Mouse (Mus musculus): ENCODE data around the gene H2afx. TPM values are rescaled to one million over a fixed set of nuclear protein-coding genes. Genes with fewer than 3 reads are reported as not detected.

H2afx gene
- 391 and 419 TPM in 2 replicates for polyA plus RNA-seq (2014; fragmentation: Nextera tagmentation; extraction: Ambion mirVana)

DNA sequence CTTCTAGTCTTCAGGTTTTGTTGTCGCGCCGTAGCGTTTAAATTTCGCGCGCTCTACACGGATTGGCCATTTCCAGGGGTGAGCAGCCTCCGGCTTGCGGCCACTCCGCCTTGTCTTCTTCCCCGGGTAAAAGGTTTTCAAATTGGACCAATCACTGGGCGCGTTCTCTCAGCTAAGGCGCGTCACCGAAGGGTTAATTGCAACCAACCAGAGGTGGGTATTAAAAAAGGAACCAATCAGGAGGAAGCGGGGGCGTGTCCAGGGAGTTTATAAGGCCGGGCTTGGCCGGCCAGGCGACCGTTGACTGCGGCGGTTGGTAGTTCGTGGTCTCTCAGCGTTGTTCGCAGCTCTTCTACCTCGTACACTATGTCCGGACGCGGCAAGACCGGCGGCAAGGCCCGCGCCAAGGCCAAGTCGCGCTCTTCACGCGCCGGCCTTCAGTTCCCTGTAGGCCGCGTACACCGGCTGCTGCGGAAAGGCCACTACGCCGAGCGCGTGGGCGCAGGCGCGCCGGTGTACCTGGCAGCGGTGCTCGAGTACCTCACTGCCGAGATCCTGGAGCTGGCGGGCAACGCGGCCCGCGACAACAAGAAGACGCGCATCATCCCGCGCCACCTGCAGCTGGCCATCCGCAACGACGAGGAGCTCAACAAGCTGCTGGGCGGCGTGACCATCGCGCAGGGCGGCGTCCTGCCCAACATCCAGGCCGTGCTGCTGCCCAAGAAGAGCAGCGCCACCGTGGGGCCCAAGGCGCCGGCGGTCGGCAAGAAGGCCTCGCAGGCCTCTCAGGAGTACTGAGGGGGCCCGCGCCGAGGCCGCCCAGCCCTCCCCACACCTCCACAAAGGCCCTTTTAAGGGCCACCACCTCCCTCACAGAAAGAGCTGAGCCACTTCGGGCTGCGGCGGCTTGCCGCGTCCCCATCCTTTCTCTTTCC, at the start of gene H2afx:
Gene H2afx (plus strand): TSS at position 299 of the 935 bp plus-strand sequence.
- TF ChIP-seq CTCF (IDR thresholded peaks at IDR 0.05; ENCODE audit: low read depth): peak; percentile 47
- Histone ChIP-seq H3K4me1 (ENCODE audit: insufficient read depth) (no peaks in the 10 kb centered on the region), H3K9me3 (ENCODE audit: low read depth, low read length) (no peaks in the 10 kb centered on the region), H3K27me3 (ENCODE audit: insufficient read depth, low read length) (no peaks in the 10 kb centered on the region), H3K36me3 (ENCODE audit: insufficient read depth) (peaks cover 62% of the 10 kb centered on the region), H3K4me2 (peak within 1 kb of the TSS; percentile 59), H3K9ac (peak within 1 kb of the TSS; percentile 99), H3K4me3 (ENCODE audit: low read depth, low read length) (peak within 1 kb of the TSS; percentile 99), H3K27ac (ENCODE audit: low read depth) (peak within 1 kb of the TSS; percentile 98)
- WGBS: under 1% methylated on average over 91 of the region's 91 CpGs
- DNase-seq (peak; percentile 100), ATAC-seq (ENCODE audit: insufficient read depth) (peak; percentile 95)

DNA sequence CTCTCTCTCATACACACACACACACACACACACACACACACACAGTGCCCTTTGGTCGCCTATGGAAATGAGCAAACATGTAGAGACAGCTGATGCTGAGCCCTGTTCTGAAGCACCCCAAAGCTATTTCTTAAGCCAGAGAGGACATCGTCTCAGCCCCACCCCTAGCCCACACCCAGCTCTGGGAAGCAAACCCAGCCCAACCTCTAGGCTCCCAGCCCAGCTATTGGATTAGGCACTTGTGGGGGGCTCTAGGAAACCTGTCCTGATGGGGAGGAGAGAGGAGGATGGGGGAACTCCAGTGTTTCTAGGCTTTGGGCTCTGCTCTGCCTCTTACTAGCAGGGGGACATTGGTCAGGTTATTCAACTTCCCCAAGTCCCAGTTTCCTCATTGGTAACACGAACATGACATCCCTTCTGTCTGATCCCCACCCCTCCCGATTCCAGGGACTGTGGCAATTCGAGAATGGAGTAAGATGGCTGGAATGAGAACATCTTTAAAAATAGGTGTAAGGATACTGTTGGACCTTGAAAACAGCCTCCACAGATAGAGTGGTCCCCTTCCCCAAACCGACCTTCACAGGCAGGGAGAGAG, 48.1 kb upstream of the H2afx start:
- no peak overlapping the region for H3K27ac ChIP-seq (ENCODE audit: low read depth)
- ATAC-seq (ENCODE audit: insufficient read depth) (no peak), DNase-seq (no peak)
- H3K9me3 ChIP-seq (ENCODE audit: low read depth, low read length): no peaks in the 10 kb centered on the region
- H3K4me2 ChIP-seq: peak overlapping the region; percentile 97
- H3K36me3 ChIP-seq (ENCODE audit: insufficient read depth): no peaks in the 10 kb centered on the region
- TF ChIP-seq CTCF (IDR thresholded peaks at IDR 0.05; ENCODE audit: low read depth): no peak
- peaks cover 4% of the 10 kb centered on the region; the same call in 1 of the 2 replicates for H3K4me1 ChIP-seq (ENCODE audit: insufficient read depth)
- H3K27me3 ChIP-seq (ENCODE audit: insufficient read depth, low read length): peaks cover 27% of the 10 kb centered on the region
- 14% methylated on average over 6 of the region's 6 CpGs for WGBS
- H3K9ac ChIP-seq: no peak overlapping the region
- peak overlapping the region; percentile 11; the same call in 1 of the 2 replicates for H3K4me3 ChIP-seq (ENCODE audit: low read depth, low read length)

DNA sequence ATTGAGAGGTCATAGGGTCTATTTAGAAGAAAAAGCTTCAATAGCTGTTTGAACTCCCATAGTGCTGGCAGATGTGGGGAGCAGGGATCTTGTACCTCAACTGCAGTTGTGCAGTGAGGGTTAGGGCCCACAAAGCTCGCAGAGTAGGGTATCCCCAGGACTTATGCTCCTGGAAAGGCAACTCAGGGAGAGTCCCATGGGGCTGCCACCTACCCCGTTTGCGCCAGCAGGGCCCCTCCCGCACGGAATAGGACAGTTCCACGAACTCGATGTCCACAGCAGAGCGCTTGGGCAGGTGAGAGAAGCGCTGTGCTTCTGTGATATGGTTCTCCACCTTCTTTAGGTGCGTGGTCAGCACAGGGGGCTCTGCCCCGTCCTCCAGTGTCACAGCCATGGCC, 47.5 kb upstream of the H2afx start:
- WGBS: 11% methylated on average over 11 of the region's 11 CpGs
- Histone ChIP-seq H3K27ac (ENCODE audit: low read depth) (no peak overlapping the region), H3K4me3 (ENCODE audit: low read depth, low read length) (peak overlapping the region; percentile 63), H3K4me1 (ENCODE audit: insufficient read depth) (peaks cover 4% of the 10 kb centered on the region; the same call in 1 of the 2 replicates), H3K36me3 (ENCODE audit: insufficient read depth) (no peaks in the 10 kb centered on the region), H3K4me2 (peak overlapping the region; percentile 97), H3K27me3 (ENCODE audit: insufficient read depth, low read length) (peaks cover 27% of the 10 kb centered on the region), H3K9ac (peak overlapping the region; percentile 64), H3K9me3 (ENCODE audit: low read depth, low read length) (no peaks in the 10 kb centered on the region)
- TF ChIP-seq CTCF (IDR thresholded peaks at IDR 0.05; ENCODE audit: low read depth): no peak
- ATAC-seq (ENCODE audit: insufficient read depth) (peak; percentile 35), DNase-seq (no peak)

DNA sequence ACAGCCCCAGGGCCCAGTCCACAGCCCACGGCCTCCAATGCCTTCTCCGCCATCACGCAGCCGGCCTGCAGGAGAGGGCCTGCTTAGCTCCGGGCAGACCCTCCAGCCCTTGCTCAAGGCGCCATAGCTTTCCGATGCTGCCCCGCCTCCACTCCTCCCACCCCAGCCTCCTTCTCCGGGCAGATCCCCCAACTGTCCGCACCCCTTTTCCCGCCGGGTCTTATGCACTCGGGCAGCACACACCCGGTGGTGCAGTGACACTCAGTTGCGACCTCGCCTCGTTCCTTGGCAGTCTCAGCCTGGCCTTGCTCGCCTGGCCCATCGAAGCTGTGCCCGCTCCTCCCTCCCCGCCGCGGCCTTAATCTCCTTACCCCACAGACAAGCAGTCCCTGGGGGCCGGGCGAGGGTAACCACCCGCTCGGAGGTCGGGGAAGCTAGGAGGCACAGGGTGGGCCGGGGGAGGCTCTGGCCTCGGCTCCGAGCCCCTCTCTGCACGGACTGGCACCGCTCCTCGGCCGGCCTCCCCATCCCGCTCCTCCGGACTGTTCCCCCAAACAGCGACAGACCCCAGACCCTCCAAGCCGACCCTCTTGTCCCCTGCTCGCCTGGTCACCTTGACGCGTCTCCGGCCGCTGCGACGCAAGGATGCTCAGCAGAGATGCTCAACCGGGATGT, 47.0 kb upstream of the H2afx start:
- DNase-seq: peak; percentile 37
- TF ChIP-seq CTCF (IDR thresholded peaks at IDR 0.05; ENCODE audit: low read depth): no peak

DNA sequence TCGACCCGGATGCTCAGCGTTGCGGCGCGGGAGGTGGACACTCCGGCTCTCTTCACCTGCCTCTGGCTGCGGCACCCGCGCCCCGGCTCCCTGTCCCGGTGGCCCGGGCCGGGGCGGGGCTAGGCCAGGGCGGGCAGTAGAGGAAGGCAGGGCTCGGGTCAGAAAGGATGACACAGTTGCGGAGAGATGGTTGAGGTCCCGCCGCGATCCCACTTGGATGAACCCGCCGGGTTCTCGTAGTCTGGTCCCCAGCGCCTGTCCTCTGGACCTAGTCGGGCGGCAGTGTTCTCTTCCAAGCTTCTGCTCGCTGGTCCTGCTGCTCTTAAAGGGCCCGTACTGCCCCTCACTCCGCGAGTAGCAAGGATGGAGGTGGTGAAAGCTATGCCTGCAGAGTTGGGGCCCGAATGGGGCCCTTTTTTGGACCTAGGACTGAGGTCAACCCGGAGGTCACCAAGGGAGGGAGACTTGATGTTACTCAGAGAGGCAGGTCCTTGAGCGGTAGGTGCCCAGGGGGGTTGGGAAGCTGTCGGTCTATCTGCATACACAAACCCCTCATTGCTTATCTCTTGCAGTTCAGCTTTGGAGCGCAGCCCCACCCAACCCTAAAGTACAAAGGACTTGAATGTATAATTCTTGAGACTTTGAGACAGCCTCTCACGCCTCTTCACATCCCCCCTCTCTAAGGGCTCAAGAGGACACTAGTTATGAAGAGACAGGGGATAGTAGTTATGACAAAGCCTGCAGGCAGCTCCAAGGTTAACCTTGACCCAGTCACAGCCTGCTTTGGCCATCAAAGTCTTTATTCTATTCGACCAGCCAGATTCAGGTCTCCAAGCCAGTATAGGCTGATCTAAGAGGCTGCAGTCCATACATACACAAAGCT, 46.2 kb upstream of the H2afx start, which contains the start of gene Abcg4:
Gene Abcg4 (minus strand): TSS at position 540 of the 883 bp plus-strand sequence.
- Histone ChIP-seq H3K4me2 (peak within 1 kb of the TSS; percentile 97), H3K9ac (peak within 1 kb of the TSS; percentile 64), H3K27ac (ENCODE audit: low read depth) (0 out of 2 replicates have a peak within 1 kb of the TSS, but pooled peaks have one; percentile 30), H3K4me1 (ENCODE audit: insufficient read depth) (peaks cover 4% of the 10 kb centered on the region; the same call in 1 of the 2 replicates), H3K9me3 (ENCODE audit: low read depth, low read length) (no peaks in the 10 kb centered on the region), H3K36me3 (ENCODE audit: insufficient read depth) (peaks cover 10% of the 10 kb centered on the region; the same call in 1 of the 2 replicates), H3K27me3 (ENCODE audit: insufficient read depth, low read length) (peaks cover 27% of the 10 kb centered on the region), H3K4me3 (ENCODE audit: low read depth, low read length) (peak within 1 kb of the TSS; percentile 63)
- no peak for TF ChIP-seq CTCF (IDR thresholded peaks at IDR 0.05; ENCODE audit: low read depth)
- ATAC-seq (ENCODE audit: insufficient read depth): peak; percentile 65
- WGBS: under 1% methylated on average over 38 of the region's 38 CpGs
- peak; percentile 56 for DNase-seq

More for the DNA sequence above, 47.0 kb upstream of the H2afx start:
- peak overlapping the region; percentile 64 for H3K9ac ChIP-seq
- under 1% methylated on average over 45 of the region's 47 CpGs for WGBS
- H3K4me2 ChIP-seq: peak overlapping the region; percentile 97
- no peak overlapping the region for H3K27ac ChIP-seq (ENCODE audit: low read depth)
- peak; percentile 57 for ATAC-seq (ENCODE audit: insufficient read depth)
- peaks cover 4% of the 10 kb centered on the region; the same call in 1 of the 2 replicates for H3K4me1 ChIP-seq (ENCODE audit: insufficient read depth)
- peak overlapping the region; percentile 63 for H3K4me3 ChIP-seq (ENCODE audit: low read depth, low read length)
- peaks cover 3% of the 10 kb centered on the region; the same call in 1 of the 2 replicates for H3K36me3 ChIP-seq (ENCODE audit: insufficient read depth)
- no peaks in the 10 kb centered on the region for H3K9me3 ChIP-seq (ENCODE audit: low read depth, low read length)
- H3K27me3 ChIP-seq (ENCODE audit: insufficient read depth, low read length): peaks cover 27% of the 10 kb centered on the region

DNA sequence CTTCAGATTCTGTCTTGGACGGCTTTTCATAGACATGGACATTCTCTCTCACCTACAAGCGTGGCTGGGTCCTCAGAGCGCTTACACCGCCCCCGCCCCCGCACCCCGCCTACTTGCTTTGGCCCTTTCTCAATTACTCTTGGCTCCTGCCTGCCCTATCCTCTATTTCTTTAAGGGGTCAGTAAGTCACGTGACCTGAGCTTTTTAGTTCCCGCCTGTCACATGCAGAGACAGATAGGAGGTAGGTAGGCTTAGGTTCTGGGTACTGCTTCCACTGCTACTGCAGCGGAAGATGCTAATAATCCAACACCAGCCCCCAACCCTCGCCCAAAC, 45.6 kb upstream of the H2afx start:
- peaks cover 27% of the 10 kb centered on the region for H3K27me3 ChIP-seq (ENCODE audit: insufficient read depth, low read length)
- TF ChIP-seq CTCF (IDR thresholded peaks at IDR 0.05; ENCODE audit: low read depth): no peak
- H3K4me2 ChIP-seq: peak overlapping the region; percentile 97

More for the DNA sequence above, 45.6 kb upstream of the H2afx start:
- Histone ChIP-seq H3K4me1 (ENCODE audit: insufficient read depth) (peaks cover 4% of the 10 kb centered on the region; the same call in 1 of the 2 replicates), H3K9ac (no peak overlapping the region), H3K27ac (ENCODE audit: low read depth) (no peak overlapping the region), H3K36me3 (ENCODE audit: insufficient read depth) (peaks cover 16% of the 10 kb centered on the region; the same call in 1 of the 2 replicates), H3K9me3 (ENCODE audit: low read depth, low read length) (no peaks in the 10 kb centered on the region), H3K4me3 (ENCODE audit: low read depth, low read length) (peak overlapping the region; percentile 63; the same call in 1 of the 2 replicates)
- 11% methylated on average over 11 of the region's 11 CpGs for WGBS
- ATAC-seq (ENCODE audit: insufficient read depth): no peak
- DNase-seq: peak; percentile 20
